Mouse (Mus musculus) megakaryocyte, embryonic 14.5 days (primary cell): ENCODE measurements around the gene Mustn1.

Experiments used
- FLI1 ChIP-seq: IDR thresholded peaks from 2 replicates; pipeline ENCODE4 v1.6.1; 2012; ENCODE audit warnings: low read length, inconsistent platforms, mixed read lengths
- GATA1 ChIP-seq: IDR thresholded peaks from 3 replicates; pipeline ENCODE4 v1.6.1; 2012; ENCODE audit warnings: mixed read lengths, low read length, inconsistent platforms, borderline replicate concordance

DNA sequence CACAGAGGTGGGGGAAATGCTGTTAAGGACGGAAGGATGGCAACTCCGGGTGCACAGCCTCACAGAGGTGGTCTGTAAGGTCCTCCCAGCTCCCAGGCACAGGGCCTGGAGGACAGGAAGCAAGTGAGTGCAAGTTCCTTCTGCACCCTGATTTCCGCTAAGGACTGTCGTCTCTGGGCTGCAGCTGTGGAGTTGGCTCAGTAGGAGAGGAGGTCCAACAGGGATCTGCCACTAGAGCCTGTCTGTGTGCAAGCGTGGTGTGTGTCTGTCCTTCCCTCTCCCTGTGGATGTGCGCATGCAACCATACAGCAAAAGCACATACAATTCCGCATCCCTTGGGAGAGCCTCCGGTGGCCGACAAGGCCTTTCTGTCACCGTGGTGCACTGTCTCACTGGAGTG is 2.5 kb upstream of the Mustn1 start:
- no peak for TF ChIP-seq GATA1
- TF ChIP-seq FLI1, result no peak
